Mouse (Mus musculus): Measurements from ENCODE around the gene Ubap1. TPM values are rescaled to one million over a fixed set of nuclear protein-coding genes. Genes with fewer than 3 reads are reported as not detected.

Gene Ubap1
- polyA plus RNA-seq, 1 experiment from 2014 or later: 41.9 TPM

DNA sequence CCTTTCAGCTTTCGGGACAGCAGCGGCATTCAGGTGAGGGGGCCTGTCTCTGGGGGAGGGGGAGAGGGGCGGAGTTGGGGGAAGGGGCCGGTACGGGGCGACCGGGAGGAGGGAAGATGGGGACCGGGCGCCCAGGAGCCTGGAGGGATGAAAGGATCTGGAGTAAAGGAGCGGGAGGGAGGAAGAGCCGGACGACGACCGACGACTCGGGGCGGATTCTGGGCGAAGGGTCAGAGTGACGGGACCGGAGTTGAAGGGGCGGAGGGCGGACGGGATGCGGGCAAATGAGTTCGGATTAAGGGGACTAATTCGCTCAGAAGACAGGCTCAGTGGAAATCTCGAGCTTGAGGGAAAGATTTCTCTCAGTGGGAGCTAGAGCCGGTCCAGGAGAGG is 399 bp downstream of the Ubap1 start:
- Histone ChIP-seq H3K9me3 (ENCODE audit: low read length) (no peaks in the 10 kb centered on the region), H3K4me2 (replicated peaks; ENCODE audit: low read depth, low read length) (peak overlapping the region; percentile 64), H3K4me1 (ENCODE audit: insufficient read depth, low read depth, low read length) (no peaks in the 10 kb centered on the region), H3K36me3 (ENCODE audit: insufficient read depth, low read length) (no peaks in the 10 kb centered on the region), H3K9ac (replicated peaks; ENCODE audit: low read depth) (peak overlapping the region; percentile 63), H3K27ac (ENCODE audit: low read length) (peak overlapping the region; percentile 93), H3K4me3 (ENCODE audit: low read depth, low read length) (peak overlapping the region; percentile 86), H3K27me3 (replicated peaks; ENCODE audit: insufficient read depth, low read length) (no peaks in the 10 kb centered on the region)
- peak; percentile 55 for ATAC-seq
- peak; percentile 72 for DNase-seq (ENCODE audit: low spot score)
- 3% methylated on average over 27 of the region's 28 CpGs for WGBS
- TF ChIP-seq EP300 (IDR thresholded peaks at IDR 0.05) (no peak), CTCF (IDR thresholded peaks at IDR 0.05) (no peak)

DNA sequence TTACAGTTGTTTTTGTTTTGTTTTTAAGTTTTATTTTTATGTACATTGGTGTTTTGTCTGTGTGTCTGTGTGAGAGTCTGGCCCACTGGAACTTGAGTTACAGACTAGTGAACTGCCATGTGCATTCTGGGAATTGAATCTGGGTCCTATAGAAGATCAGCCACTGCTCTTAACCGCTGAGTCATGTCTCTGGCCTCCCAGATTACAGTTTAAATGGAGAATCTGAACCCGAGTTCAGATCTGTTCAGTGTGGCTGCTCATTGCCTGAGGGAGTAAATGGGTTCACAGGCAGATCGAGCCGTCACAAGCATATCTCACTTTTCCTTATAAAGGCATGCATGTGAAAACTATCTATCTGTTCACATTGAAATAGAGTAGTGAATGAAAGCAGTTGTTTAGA is 4.0 kb downstream of the Ubap1 start:
- WGBS: 93% methylated on average over 4 of the region's 4 CpGs
- DNase-seq (ENCODE audit: low spot score): no peak
- H3K36me3 ChIP-seq (ENCODE audit: insufficient read depth, low read length): no peaks in the 10 kb centered on the region

DNA sequence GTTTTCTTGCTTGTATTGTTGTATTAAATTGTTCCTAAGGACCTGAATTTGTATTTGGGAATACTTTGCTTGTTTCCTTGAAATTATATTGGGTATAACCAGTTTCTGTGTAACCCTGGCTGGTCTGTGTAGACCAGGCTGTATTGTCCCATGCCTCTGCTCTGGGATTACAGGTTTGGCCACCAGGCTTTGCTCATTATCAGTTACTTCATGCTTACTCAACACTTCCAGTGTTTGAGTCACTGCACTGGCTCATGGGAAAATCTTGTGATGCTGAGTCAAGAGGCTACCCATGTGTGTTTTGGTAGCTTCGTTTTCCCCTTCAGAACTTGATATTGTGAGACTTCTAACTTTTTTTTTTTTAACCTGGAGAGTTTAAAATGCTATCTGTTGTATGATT is 4.5 kb downstream of the Ubap1 start:
- H3K4me2 ChIP-seq (replicated peaks; ENCODE audit: low read depth, low read length): no peak overlapping the region
- no peak overlapping the region for H3K4me3 ChIP-seq (ENCODE audit: low read depth, low read length)
- DNase-seq (ENCODE audit: low spot score): peak; percentile 32
- no peaks in the 10 kb centered on the region for H3K36me3 ChIP-seq (ENCODE audit: insufficient read depth, low read length)
- H3K9me3 ChIP-seq (ENCODE audit: low read length): no peaks in the 10 kb centered on the region
- ATAC-seq: no peak
- WGBS: 92% methylated on average over 1 of the region's 1 CpGs
- H3K4me1 ChIP-seq (ENCODE audit: insufficient read depth, low read depth, low read length): no peaks in the 10 kb centered on the region
- no peaks in the 10 kb centered on the region for H3K27me3 ChIP-seq (replicated peaks; ENCODE audit: insufficient read depth, low read length)
- H3K9ac ChIP-seq (replicated peaks; ENCODE audit: low read depth): no peak overlapping the region
- H3K27ac ChIP-seq (ENCODE audit: low read length): no peak overlapping the region
- TF ChIP-seq EP300 (IDR thresholded peaks at IDR 0.05): no peak
- no peak for TF ChIP-seq CTCF (IDR thresholded peaks at IDR 0.05)

More for the DNA sequence above, 4.0 kb downstream of the Ubap1 start:
- TF ChIP-seq EP300 (IDR thresholded peaks at IDR 0.05) (no peak), CTCF (IDR thresholded peaks at IDR 0.05) (no peak)
- H3K4me3 ChIP-seq (ENCODE audit: low read depth, low read length): no peak overlapping the region
- no peak overlapping the region for H3K27ac ChIP-seq (ENCODE audit: low read length)
- ATAC-seq: no peak
- no peak overlapping the region for H3K9ac ChIP-seq (replicated peaks; ENCODE audit: low read depth)
- no peaks in the 10 kb centered on the region for H3K9me3 ChIP-seq (ENCODE audit: low read length)
- H3K4me2 ChIP-seq (replicated peaks; ENCODE audit: low read depth, low read length): no peak overlapping the region
- H3K27me3 ChIP-seq (replicated peaks; ENCODE audit: insufficient read depth, low read length): no peaks in the 10 kb centered on the region
- no peaks in the 10 kb centered on the region for H3K4me1 ChIP-seq (ENCODE audit: insufficient read depth, low read depth, low read length)

DNA sequence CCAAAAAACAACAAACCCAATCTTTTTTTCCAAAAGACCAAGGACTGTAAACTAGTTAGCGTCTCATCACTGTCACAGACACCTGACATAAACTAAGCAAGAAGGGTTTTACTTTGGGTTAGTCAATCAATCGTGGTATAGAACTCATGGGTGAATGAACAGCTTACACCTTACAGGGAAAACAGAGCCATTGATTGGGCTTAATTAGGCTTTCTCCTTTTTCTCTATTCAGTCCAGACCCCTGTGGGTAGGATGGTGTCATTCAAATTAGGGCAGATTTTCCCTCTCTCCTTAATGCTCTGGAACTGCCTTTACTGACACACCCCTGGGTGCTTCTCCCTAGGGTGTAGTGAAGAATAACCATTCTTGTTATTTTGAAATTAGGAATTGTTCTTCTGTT is 8.4 kb downstream of the Ubap1 start:
- no peak for TF ChIP-seq EP300 (IDR thresholded peaks at IDR 0.05)

DNA sequence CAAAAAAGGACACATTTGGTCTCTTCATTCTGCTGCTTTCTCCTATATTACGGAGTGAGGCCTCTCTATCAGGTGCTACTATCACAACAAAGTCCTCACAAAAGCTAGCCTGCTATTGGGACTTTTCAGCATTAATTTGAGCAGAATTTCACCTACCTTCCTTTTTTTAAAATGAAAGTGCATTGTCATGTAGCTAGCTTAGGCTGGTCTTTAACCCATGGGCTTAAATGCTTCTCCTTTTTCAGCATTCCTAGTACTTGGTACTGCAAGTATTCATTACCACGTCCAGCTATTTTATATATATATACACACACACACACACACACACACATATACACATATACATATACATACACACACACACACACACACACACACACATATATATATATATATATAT is 9.9 kb downstream of the Ubap1 start:
- no peak for ATAC-seq
- Histone ChIP-seq H3K36me3 (ENCODE audit: insufficient read depth, low read length) (no peaks in the 10 kb centered on the region), H3K4me2 (replicated peaks; ENCODE audit: low read depth, low read length) (no peak overlapping the region), H3K4me3 (ENCODE audit: low read depth, low read length) (no peak overlapping the region), H3K9ac (replicated peaks; ENCODE audit: low read depth) (no peak overlapping the region), H3K27me3 (replicated peaks; ENCODE audit: insufficient read depth, low read length) (no peaks in the 10 kb centered on the region), H3K9me3 (ENCODE audit: low read length) (no peaks in the 10 kb centered on the region), H3K27ac (ENCODE audit: low read length) (no peak overlapping the region), H3K4me1 (ENCODE audit: insufficient read depth, low read depth, low read length) (no peaks in the 10 kb centered on the region)
- DNase-seq (ENCODE audit: low spot score): no peak
- WGBS: 75% methylated on average over 2 of the region's 2 CpGs
- TF ChIP-seq CTCF (IDR thresholded peaks at IDR 0.05) (no peak), EP300 (IDR thresholded peaks at IDR 0.05) (no peak)

More for the DNA sequence above, 8.4 kb downstream of the Ubap1 start:
- Histone ChIP-seq H3K27ac (ENCODE audit: low read length) (no peak overlapping the region), H3K36me3 (ENCODE audit: insufficient read depth, low read length) (no peaks in the 10 kb centered on the region), H3K4me2 (replicated peaks; ENCODE audit: low read depth, low read length) (no peak overlapping the region), H3K9me3 (ENCODE audit: low read length) (no peaks in the 10 kb centered on the region), H3K4me1 (ENCODE audit: insufficient read depth, low read depth, low read length) (no peaks in the 10 kb centered on the region), H3K27me3 (replicated peaks; ENCODE audit: insufficient read depth, low read length) (no peaks in the 10 kb centered on the region), H3K9ac (replicated peaks; ENCODE audit: low read depth) (no peak overlapping the region), H3K4me3 (ENCODE audit: low read depth, low read length) (no peak overlapping the region)
- 90% methylated on average over 2 of the region's 2 CpGs for WGBS
- no peak for ATAC-seq
- no peak for DNase-seq (ENCODE audit: low spot score)

DNA sequence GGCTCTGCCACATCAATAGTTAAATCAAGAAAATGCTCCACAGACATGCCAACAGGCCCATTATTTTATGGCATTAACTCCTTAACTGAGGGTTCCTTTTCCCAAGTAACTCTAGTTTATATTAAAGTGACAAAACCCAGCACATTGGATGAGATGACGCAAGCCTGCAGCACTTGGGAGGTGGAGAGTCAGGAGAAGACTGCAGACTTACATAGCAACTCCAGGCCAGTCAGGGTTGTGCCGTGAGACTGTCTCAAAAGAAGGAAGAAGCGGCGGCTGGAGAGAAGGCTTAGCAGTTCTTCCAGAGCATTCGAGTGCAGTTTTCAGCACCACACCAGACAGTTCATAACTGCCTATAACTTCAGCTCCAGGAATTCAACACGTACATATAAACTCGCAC is 10.6 kb downstream of the Ubap1 start:
- no peak overlapping the region for H3K4me2 ChIP-seq (replicated peaks; ENCODE audit: low read depth, low read length)
- no peak for ATAC-seq
- TF ChIP-seq CTCF (IDR thresholded peaks at IDR 0.05) (no peak), EP300 (IDR thresholded peaks at IDR 0.05) (no peak)
- no peak overlapping the region for H3K27ac ChIP-seq (ENCODE audit: low read length)
- WGBS: 80% methylated on average over 7 of the region's 7 CpGs
- H3K9me3 ChIP-seq (ENCODE audit: low read length): no peaks in the 10 kb centered on the region
- no peaks in the 10 kb centered on the region for H3K27me3 ChIP-seq (replicated peaks; ENCODE audit: insufficient read depth, low read length)
- no peak overlapping the region for H3K9ac ChIP-seq (replicated peaks; ENCODE audit: low read depth)
- H3K4me1 ChIP-seq (ENCODE audit: insufficient read depth, low read depth, low read length): no peaks in the 10 kb centered on the region
- DNase-seq (ENCODE audit: low spot score): peak; percentile 14
- no peak overlapping the region for H3K4me3 ChIP-seq (ENCODE audit: low read depth, low read length)
- H3K36me3 ChIP-seq (ENCODE audit: insufficient read depth, low read length): no peaks in the 10 kb centered on the region

DNA sequence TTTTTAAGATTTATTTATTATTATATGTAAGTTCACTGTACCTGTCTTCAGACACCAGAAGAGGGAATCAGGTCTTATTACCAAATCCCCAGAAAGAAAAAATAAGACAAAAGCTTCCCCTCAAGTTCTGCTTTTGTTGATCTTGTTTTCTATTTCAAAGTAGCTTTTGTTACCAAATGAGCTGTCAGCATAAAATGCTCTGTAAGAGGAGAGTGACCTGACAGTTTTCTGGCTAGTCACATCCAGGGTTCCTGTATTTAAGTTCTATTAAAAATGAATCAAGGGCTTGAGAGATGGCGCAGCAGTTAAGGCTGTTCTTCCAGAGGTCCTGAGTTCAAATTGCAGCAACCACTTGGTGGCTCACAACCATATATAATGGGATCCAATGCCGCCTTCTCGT is 12.3 kb downstream of the Ubap1 start:
- no peaks in the 10 kb centered on the region for H3K27me3 ChIP-seq (replicated peaks; ENCODE audit: insufficient read depth, low read length)
- H3K9me3 ChIP-seq (ENCODE audit: low read length): no peaks in the 10 kb centered on the region
- H3K27ac ChIP-seq (ENCODE audit: low read length): no peak overlapping the region
- H3K9ac ChIP-seq (replicated peaks; ENCODE audit: low read depth): no peak overlapping the region
- no peak overlapping the region for H3K4me2 ChIP-seq (replicated peaks; ENCODE audit: low read depth, low read length)
- no peaks in the 10 kb centered on the region for H3K4me1 ChIP-seq (ENCODE audit: insufficient read depth, low read depth, low read length)
- peak; percentile 26 for DNase-seq (ENCODE audit: low spot score)
- TF ChIP-seq CTCF (IDR thresholded peaks at IDR 0.05) (no peak), EP300 (IDR thresholded peaks at IDR 0.05) (no peak)
- no peaks in the 10 kb centered on the region for H3K36me3 ChIP-seq (ENCODE audit: insufficient read depth, low read length)
- H3K4me3 ChIP-seq (ENCODE audit: low read depth, low read length): no peak overlapping the region
- ATAC-seq: no peak
- WGBS: 84% methylated on average over 3 of the region's 3 CpGs
